Mouse (Mus musculus) heart, embryonic 10.5 days (tissue): ENCODE measurements around the gene Glg1. TPM values are rescaled to one million over a fixed set of nuclear protein-coding genes. Genes with fewer than 3 reads are reported as not detected.
"Not testable (repeated sequence)": the region's sequence is repeated elsewhere in the genome, so short reads cannot be mapped to it uniquely, and the experiment has no call there.

Experiments used
- DNase-seq: peaks from one replicate; pipeline ENCODE4 v3.0.0-alpha.2; 2017; ENCODE audit warnings: low spot score
- H3K27ac ChIP-seq: fragments of 300-500 bp; sonication (generic); 2 replicates; pipeline ENCODE4 v1.5.1; 2016; ENCODE audit warnings: mild to moderate bottlenecking
- H3K27me3 ChIP-seq: fragments of 300-500 bp; sonication (generic); 2 replicates; pipeline ENCODE4 v1.6.1; 2016; ENCODE audit warnings: mild to moderate bottlenecking; ENCODE audit not compliant: poor library complexity, insufficient read depth, severe bottlenecking
- H3K36me3 ChIP-seq: fragments of 300-500 bp; sonication (generic); 2 replicates; pipeline ENCODE4 v1.6.1; 2016; ENCODE audit warnings: mild to moderate bottlenecking, moderate library complexity
- H3K4me1 ChIP-seq: fragments of 300-500 bp; sonication (generic); 2 replicates; pipeline ENCODE4 v1.6.1; 2016; ENCODE audit warnings: mild to moderate bottlenecking
- H3K4me3 ChIP-seq: fragments of 300-500 bp; sonication (generic); 2 replicates; pipeline ENCODE4 v1.5.1; 2016; ENCODE audit warnings: mild to moderate bottlenecking, moderate library complexity
- H3K9me3 ChIP-seq: fragments of 300-500 bp; sonication (generic); 2 replicates; pipeline ENCODE4 v1.6.1; 2016; ENCODE audit warnings: mild to moderate bottlenecking, moderate library complexity
- WGBS: fragments of 180-500 bp; shearing (Covaris S2); methylation state at CpG from one replicate; pipeline ENCODE4 v1.1.7; 2016; 5-methylcytosine and 5-hydroxymethylcytosine counted together
- microRNA-seq: library from miRNA; unstranded; fragments of <30 nt; microRNA quantifications from one replicate; pipeline ENCODE4, GENCODE M21; 2017
- polyA plus RNA-seq: library from polyadenylated mRNA; unstranded; fragments of >200 nt; fragmentation: Nextera tagmentation; extraction: Ambion mirVana; gene quantifications from 2 replicates; pipeline ENCODE4 v1.2.1, GENCODE M21; 2016

Gene Glg1
- polyA plus RNA-seq, 1 experiment from 2014 or later, result 70.4 TPM

- Histone ChIP-seq H3K27ac (no peak overlapping the region), H3K4me3 (no peak overlapping the region), H3K27me3 (no peaks in the 10 kb centered on the region), H3K36me3 (peaks cover 72% of the 10 kb centered on the region), H3K4me1 (no peaks in the 10 kb centered on the region), H3K9me3 (no peaks in the 10 kb centered on the region)
- DNase-seq, result no peak
- WGBS, result 79% methylated on average over 4 of the region's 4 CpGs
These were observed 73.5 kb downstream of the Glg1 start for GRCm38 (mm10) chr8:111185472-111185947.

- H3K4me1 ChIP-seq, result no peaks in the 10 kb centered on the region
- H3K9me3 ChIP-seq, result no peaks in the 10 kb centered on the region
- no peak overlapping the region for H3K4me3 ChIP-seq
- H3K27ac ChIP-seq, result no peak overlapping the region
- WGBS, result 89% methylated on average over 5 of the region's 5 CpGs
- DNase-seq, result no peak
- no peaks in the 10 kb centered on the region for H3K27me3 ChIP-seq
- H3K36me3 ChIP-seq, result peaks cover 92% of the 10 kb centered on the region
These were observed 87.4 kb downstream of the Glg1 start for GRCm38 (mm10) chr8:111171661-111172060.

- no peaks in the 10 kb centered on the region for H3K27me3 ChIP-seq
- no peak overlapping the region for H3K27ac ChIP-seq
- H3K4me1 ChIP-seq, result no peaks in the 10 kb centered on the region
- no peak overlapping the region for H3K4me3 ChIP-seq
- DNase-seq, result peak; percentile 82
- peaks cover 97% of the 10 kb centered on the region for H3K36me3 ChIP-seq
- 51% methylated on average over 14 of the region's 14 CpGs for WGBS
- no peaks in the 10 kb centered on the region for H3K9me3 ChIP-seq
These were observed 101.4 kb downstream of the Glg1 start for GRCm38 (mm10) chr8:111157617-111158016.

- H3K9me3 ChIP-seq, result no peaks in the 10 kb centered on the region
- WGBS, result 88% methylated on average over 8 of the region's 8 CpGs
- no peak overlapping the region for H3K4me3 ChIP-seq
- no peaks in the 10 kb centered on the region for H3K4me1 ChIP-seq
- no peak overlapping the region for H3K27ac ChIP-seq
- H3K36me3 ChIP-seq, result peaks cover 83% of the 10 kb centered on the region
- no peaks in the 10 kb centered on the region for H3K27me3 ChIP-seq
- DNase-seq, result no peak
These were observed 103.1 kb downstream of the Glg1 start for GRCm38 (mm10) chr8:111155721-111156436.

DNA sequence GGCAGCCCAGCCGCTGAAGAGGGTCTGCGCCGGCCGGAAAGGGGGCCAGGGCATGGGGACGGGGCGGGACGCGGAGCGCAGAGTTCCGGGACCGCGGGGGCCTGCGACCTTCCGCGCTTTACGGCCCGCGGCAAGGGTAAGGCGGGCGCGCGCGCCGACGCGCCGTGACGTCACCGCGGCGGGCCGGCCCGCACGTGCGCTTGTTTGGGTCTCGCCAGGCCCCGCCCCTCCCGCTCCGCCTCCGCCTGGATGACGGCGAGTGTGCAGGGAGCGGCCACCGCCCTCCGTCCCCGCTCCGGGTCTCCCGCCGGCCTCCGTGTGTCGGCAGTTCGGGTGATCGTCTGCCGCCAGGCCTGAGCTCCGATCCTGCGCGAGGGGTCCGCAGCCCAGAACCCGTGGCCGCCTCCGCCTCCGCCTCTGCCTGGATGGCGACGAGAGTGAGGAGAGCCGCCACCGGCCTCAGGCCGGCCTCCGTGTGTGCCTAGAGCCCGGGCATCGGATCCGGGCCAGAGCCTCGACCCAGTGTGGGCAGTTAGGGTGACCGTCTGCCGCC lies 113.5 kb downstream of the Glg1 start:
- Histone ChIP-seq H3K27ac (peak overlapping the region; percentile 81), H3K4me1 (peaks cover 12% of the 10 kb centered on the region; the same call in 1 of the 2 replicates), H3K4me3 (peak overlapping the region; percentile 77)
- not testable (repeated sequence) for H3K36me3 ChIP-seq, H3K9me3 ChIP-seq, H3K27me3 ChIP-seq
- under 1% methylated on average over 74 of the region's 74 CpGs for WGBS
- peak; percentile 96 for DNase-seq

- H3K27me3 ChIP-seq, H3K9me3 ChIP-seq, H3K36me3 ChIP-seq: not testable (repeated sequence)
- peak; percentile 79 for DNase-seq
- H3K27ac ChIP-seq, result peak overlapping the region; percentile 81
- H3K4me1 ChIP-seq, result peaks cover 12% of the 10 kb centered on the region; the same call in 1 of the 2 replicates
- H3K4me3 ChIP-seq, result peak overlapping the region; percentile 77
- WGBS, result under 1% methylated on average over 52 of the region's 63 CpGs
These were observed 114.0 kb downstream of the Glg1 start for GRCm38 (mm10) chr8:111144901-111145459.

GRCm38 (mm10) chr8:111142521-111142920 lies 116.5 kb downstream of the Glg1 start:
- Histone ChIP-seq H3K27me3 (no peaks in the 10 kb centered on the region), H3K4me1 (peaks cover 12% of the 10 kb centered on the region; the same call in 1 of the 2 replicates), H3K36me3 (peaks cover 12% of the 10 kb centered on the region), H3K27ac (no peak overlapping the region), H3K9me3 (no peaks in the 10 kb centered on the region), H3K4me3 (no peak overlapping the region)
- no peak for DNase-seq

GRCm38 (mm10) chr8:111130756-111131155 lies 128.3 kb downstream of the Glg1 start:
- H3K36me3 ChIP-seq, result peaks cover 85% of the 10 kb centered on the region
- H3K27ac ChIP-seq, result no peak overlapping the region
- no peak for DNase-seq
- no peaks in the 10 kb centered on the region for H3K9me3 ChIP-seq
- H3K4me3 ChIP-seq, result no peak overlapping the region
- no peaks in the 10 kb centered on the region for H3K4me1 ChIP-seq
- WGBS, result 86% methylated on average over 2 of the region's 2 CpGs
- no peaks in the 10 kb centered on the region for H3K27me3 ChIP-seq

DNA sequence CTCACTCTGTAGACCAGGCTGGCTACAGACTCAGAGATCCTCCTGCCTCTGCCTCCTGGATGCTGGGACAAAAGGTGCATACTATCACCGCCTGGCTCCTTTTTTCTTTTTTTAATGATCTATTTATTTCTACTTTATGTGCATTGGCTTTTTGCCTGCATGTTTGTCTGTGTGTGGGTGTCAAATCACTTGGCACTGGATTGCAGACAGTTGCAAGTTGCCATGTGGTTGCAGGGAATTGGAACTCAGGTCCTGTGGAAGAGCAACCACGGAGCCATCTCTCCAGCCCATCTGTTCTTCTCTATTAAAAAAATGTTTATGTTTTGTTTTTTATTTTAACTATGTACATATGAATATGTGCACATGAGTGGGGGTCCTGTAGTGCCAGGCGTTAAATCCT lies 139.5 kb downstream of the Glg1 start:
- Histone ChIP-seq H3K36me3 (peaks cover 94% of the 10 kb centered on the region), H3K4me1 (no peaks in the 10 kb centered on the region), H3K27ac (no peak overlapping the region), H3K27me3 (no peaks in the 10 kb centered on the region), H3K9me3 (no peaks in the 10 kb centered on the region), H3K4me3 (no peak overlapping the region)
- no peak for DNase-seq
- 92% methylated on average over 3 of the region's 3 CpGs for WGBS

- no peaks in the 10 kb centered on the region for H3K9me3 ChIP-seq
- no peaks in the 10 kb centered on the region for H3K27me3 ChIP-seq
- WGBS, result 91% methylated on average over 5 of the region's 5 CpGs
- no peak overlapping the region for H3K27ac ChIP-seq
- peaks cover 76% of the 10 kb centered on the region for H3K36me3 ChIP-seq
- H3K4me1 ChIP-seq, result no peaks in the 10 kb centered on the region
- no peak overlapping the region for H3K4me3 ChIP-seq
- no peak for DNase-seq
These were observed 144.1 kb downstream of the Glg1 start for GRCm38 (mm10) chr8:111114891-111115290.

Small RNA genes within 50 kb of the gene (microRNA-seq; reads per million reads assigned to microRNA genes)
- gene Gm23193, result not detected

Other genes with a start within 250 kb of the Glg1 start
- 6.9 and 7.7 TPM in 2 replicates for gene Ddx19b, start 227.5 kb downstream of the Glg1 start, polyA plus RNA-seq
- gene Aars, start 226.1 kb downstream of the Glg1 start, polyA plus RNA-seq, result 62.9 and 72.4 TPM in 2 replicates
- 8.6 and 27.2 TPM in 2 replicates for gene Exosc6, start 202.9 kb downstream of the Glg1 start, polyA plus RNA-seq
- not detected in 2 replicates for gene Clec18a, start 166.8 kb downstream of the Glg1 start, polyA plus RNA-seq
- 8.1 and 15.5 TPM in 2 replicates for gene Pdpr, start 164.6 kb downstream of the Glg1 start, polyA plus RNA-seq
- gene Rfwd3, start 41.0 kb upstream of the Glg1 start, polyA plus RNA-seq, result 57.7 and 65.2 TPM in 2 replicates
- gene Mlkl, start 79.0 kb upstream of the Glg1 start, polyA plus RNA-seq, result 0.98 and 1.5 TPM in 2 replicates
- not detected in 2 replicates for gene Fa2h, start 134.6 kb upstream of the Glg1 start, polyA plus RNA-seq